Mouse (Mus musculus): ENCODE results near the gene Zdhhc7.

Gene Zdhhc7

DNA sequence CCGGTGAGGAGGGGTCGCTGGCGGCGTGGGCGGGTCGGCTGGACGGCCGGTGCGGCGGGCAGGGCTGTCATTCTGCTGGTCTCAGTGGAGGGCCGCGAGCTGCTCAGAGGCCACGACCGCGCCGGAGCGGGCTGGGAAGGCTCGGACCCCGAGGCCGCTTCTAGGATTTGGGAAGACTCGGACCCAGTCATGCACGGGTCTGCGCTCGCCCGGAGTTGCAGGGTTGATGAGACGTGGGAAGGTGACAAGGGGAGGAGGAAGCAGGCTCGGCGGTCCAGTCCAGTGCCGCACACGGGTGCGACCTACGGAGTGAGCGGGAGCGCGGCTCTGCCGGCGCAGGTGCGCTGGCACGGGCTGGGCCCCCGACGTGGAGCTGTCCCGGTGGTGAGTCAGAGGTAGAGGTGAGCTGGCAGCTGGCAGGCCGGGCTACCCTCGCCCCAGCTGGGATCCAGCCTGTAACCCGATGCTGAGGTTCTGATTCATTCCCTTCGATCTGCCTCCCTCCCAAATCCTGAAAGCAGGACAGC is 13.1 kb upstream of the Zdhhc7 start:
- under 1% methylated on average over 46 of the region's 46 CpGs for WGBS

DNA sequence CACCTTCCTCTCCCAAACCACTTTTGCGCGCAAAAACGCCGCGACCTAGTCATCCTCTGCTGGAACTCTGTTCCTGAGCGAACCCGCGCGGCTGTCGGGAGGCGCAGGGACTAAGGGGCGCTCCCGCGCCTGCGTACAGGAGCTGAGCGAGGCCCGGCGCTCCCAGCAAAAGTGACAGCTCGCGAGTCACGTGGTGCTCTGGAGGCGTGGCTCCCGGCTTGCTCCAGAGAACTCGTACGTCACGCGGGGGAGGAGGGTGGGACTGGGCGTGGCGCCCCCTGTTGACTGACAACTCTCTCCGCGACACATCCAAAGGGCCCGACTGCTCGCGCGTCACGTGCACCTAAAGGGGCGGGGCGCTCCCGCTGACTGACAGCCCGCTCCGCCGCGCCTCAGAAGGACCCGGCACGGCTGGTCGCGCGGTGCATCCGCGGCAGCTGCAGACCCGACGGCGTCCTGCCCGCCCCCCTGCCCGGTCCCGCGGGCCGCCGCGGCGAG is 12.5 kb upstream of the Zdhhc7 start, which contains the start of gene 6430548M08Rik:
TSS of gene 6430548M08Rik (plus strand) at position 395 of the 498 bp plus-strand sequence.
- WGBS = under 1% methylated on average over 61 of the region's 61 CpGs

DNA sequence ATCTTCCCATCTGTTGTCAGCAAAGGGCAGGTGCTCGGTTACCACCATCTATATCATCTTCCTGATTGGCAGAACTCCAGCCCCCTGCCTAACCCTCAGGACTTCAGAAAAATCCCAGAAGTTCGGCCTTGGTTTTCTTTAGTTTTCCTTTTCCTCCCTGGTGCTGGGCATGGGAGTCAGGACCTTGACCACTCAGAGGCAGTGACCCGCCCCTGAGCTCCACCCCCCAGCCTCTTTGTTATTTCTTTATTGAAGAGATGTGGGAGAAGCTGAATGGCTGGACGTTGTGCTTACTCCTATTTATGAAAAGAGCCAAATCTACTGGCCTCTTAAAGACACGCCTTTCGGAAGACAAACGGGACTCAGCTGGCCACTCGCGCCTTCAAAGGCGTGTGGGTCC is 12.0 kb upstream of the Zdhhc7 start:
- WGBS = 5% methylated on average over 10 of the region's 10 CpGs

DNA sequence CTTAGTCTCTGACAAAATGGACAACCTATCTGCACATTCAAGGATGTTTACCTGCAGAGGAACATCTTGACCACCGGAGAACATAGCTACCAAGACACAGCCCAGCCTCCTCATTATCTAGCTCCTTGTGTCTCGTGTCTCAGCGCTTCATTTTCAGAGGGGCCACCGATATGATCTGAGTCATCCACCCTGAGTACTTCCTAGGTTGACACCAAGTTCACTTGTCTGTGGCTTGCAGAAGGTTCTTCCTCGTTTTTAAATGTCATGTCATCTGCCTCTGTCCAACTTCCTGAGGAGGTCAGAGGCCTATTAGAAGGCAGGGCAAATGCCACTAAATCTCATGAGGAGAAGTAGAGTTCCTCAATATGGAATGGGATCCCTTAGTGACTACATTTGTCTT is 11.3 kb upstream of the Zdhhc7 start:
- 84% methylated on average over 5 of the region's 5 CpGs for WGBS

DNA sequence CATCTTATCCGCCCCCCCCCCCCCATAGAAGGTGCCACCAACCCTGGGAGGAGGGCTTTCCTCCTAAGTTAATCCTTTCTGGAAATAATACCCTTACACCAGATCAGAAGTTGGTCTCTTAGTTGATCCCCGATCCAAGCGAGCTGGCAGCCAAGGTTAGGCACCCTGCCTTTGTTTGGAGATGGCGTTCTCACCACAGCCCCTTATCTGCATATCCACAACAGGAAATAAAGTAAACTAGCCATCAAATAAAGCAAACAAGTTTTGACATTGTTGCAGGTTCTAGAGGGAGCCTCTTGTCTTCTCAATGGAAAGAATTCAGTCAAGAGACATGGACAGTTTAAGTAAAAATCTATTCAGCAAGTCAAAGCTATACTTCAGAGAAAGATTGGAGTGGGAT is 10.1 kb upstream of the Zdhhc7 start:
- WGBS = 81% methylated on average over 4 of the region's 4 CpGs

DNA sequence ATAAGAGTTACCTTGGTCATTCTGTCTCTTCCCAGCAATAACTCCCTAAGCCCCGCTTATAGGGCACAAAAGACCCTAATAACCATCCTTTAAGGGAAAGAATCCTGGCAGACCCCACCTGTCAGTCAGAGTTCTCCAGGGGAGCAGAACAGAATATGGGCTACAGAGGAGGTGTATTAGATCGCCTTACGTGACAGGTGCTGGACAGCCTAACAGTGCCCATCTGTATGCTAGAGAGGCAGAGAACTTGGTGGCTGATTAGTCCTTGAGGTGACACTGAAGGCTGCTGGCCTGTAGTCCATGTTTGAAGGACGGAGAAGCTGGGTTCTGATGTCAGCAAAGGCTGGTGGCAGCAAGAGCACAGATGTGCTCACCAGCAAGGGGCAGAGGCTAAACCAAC is 9.7 kb upstream of the Zdhhc7 start:
- WGBS = 92% methylated on average over 4 of the region's 4 CpGs

DNA sequence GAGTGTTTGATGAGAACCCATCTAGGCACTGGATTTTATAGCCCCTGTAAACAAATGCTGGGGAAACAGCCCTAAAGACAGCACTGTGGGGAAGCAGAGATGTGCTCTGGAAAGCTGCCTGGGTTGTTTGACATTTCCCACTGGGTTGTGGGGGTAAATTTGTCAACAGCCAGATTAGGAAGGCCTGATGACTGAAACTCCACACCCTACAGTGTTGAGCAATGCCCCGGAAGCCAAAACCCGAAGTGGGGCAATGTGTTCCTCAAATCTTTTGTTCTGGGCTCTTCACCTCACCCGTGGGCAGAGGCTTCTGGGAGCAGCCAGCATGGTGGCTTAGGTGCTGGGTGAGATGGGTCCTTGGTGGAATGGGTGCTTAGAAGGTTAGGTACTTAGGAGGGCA is 7.9 kb upstream of the Zdhhc7 start:
- 68% methylated on average over 3 of the region's 3 CpGs for WGBS

DNA sequence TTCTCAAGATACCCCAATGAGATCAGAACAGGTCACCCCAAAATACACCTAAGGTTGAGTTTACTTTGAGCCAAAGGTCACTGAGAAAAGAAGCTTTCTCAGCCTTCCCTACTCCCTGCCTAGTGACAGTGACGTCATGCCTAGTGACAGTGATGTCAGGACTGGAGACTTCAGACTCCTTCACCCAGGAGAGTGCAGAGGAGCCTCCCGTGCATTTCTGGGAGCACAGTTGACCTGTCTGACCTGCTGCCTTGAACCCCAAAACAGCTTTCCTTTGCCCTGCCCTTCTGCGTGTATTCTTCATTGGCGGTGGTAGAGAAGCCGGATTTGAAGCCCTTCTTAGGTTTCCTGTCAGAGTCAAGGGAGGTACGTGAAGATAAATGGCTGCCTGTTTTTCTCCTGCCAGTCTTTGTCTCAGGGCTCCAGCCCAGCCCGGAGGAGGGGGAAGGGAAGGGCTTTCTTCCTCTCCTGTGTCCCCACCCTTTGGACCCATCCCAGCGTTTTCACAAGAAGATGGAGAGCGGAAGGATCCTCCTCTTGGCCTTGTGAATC is 3.5 kb upstream of the Zdhhc7 start:
- 70% methylated on average over 9 of the region's 9 CpGs for WGBS

DNA sequence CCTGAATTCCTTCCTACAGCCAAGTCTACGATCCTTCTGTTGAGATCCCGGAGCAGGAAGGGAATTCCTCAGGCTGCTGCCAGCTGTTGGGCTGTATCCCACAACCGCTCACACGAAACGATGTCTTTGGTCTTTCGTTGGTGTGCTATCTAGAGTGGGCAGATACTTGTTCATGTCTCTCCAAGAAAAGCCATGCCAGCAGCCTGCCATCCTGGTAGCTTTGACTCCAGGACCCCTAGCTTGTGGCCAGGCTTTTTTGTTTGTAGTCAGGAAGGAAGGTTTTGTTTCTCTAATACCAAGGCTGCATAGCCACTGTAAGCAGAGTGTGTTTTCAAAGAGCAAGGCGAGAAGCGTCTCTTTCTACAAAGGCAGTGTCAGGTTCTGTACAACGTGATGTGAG is 2.6 kb upstream of the Zdhhc7 start:
- WGBS = 64% methylated on average over 9 of the region's 9 CpGs

DNA sequence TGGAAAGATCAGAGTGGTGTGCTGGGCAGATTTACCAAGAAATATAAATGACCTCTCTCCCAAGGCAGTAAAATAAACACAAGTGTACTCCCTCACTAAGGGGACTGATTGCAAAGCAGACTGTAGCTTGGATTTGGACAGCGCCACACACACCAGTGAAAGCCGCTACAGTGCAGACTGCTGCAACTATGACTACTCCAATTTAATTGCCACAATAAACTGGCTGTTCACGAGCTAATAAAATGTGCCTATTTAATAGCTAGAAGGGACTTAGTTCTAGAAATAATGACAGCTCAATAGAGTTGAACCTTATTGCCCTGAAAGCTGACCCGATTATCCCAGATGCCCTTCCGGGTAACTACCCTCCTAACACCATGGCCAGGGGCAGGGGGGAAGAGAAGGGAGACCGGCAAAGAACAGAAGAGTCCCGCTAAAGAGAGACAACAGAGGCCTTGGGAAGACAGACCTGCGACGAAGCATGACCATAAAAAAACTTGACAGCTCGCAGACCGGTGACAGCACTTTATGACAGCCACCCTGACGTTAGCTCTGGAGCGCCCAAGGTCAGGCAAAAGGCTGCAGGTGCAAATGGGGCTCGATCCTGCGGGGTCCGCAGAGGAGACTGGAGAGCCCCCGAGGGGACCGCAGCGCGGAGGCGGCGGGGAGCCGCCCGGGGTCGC is 754 bp downstream of the Zdhhc7 start:
- WGBS = 3% methylated on average over 14 of the region's 25 CpGs

DNA sequence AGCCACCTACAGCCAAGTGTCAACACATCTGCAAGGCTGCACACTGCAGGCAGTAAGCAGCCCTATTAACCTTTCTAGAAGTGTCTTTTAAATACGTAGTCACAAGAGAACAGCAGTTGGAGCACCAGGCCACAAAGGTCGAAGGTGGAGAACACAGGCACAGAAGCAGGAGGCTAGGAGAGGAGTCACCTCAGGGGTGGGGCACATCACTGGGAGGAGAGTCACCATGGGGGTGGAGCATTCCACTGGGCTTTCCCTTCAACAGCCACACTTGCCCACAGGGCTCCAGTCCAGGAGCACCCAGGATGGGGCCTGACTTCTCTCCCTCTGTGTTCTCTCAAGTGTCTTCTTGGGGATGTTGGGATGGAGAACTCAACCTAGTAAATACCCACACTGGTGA is 4.8 kb downstream of the Zdhhc7 start:
- 77% methylated on average over 2 of the region's 2 CpGs for WGBS

DNA sequence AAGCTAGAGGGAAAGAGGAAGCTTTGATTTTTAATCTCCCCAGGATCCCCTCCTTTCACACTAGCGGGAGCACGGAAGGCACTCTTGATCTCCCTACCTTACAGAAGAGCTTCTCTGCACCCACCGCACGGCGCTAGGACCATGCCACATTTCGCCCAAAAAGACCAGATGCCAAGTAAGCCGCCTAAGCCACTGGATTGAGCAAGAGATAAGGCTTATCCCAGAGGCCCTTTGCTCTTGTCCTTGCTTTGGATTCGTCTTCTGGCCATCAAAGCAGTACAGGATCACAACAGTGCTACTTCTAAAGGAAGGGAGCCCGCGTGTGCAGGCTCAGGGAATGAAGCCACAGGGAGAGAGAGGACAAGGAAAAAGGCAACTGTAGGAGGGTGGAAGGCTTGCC is 6.5 kb downstream of the Zdhhc7 start:
- 73% methylated on average over 10 of the region's 10 CpGs for WGBS

DNA sequence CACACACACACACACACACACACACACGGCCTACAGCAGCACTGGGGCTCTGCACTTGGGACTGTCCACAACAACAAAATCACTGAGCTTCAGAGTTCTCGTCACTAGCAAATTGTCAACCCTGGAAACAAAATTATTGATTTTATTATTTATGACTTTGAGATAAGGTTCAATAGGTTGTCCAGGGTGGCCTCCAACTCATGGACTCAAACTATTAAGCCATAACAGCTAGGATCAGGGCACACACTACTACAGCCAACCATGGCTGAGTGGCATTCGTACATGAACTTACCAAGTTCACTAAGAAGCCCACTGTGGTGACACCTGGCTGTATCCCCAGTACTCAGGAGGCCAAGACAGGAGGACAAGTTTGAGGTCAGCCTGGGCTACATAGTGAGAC is 8.2 kb downstream of the Zdhhc7 start:
- 98% methylated on average over 3 of the region's 3 CpGs for WGBS

DNA sequence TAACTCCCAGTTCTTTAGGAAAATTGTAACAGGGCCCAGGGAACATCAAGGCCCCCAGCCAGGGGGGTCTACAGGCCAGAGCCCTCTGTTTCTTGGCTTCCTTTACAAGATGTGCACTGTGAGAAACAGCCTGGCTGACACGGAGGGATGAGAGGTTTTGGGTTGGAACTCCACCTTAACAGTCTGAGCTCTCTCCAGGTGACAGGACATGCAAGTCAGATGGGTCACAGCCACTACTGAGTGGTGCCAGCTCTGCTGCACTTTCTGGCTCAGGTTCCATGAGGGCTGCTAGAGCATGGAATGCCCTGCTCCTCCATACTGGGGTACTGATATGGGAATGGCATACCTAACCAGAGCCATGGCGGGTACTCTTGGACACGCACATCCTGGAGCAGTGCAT is 10.2 kb downstream of the Zdhhc7 start:
- WGBS = 95% methylated on average over 3 of the region's 3 CpGs

DNA sequence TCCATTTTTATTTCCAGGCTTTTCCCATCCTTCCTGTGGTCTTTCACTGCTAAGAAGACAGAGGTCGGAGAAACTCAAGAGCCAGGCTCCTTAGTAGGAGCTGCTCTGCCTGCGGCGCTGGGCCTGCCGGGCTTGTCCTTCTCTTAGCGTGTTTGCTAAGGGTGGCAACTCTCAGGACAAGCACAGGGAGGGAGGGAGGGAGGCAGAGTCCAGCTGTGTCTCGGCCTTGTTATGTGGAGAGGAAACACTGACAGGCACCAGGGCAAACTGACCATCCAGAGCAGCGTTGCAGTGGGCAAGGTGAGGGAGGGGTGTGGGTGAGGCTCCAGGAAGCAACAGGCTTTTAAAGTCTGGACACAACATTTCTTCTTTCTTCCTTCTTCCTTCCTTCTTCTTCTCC is 11.8 kb downstream of the Zdhhc7 start:
- WGBS = 80% methylated on average over 7 of the region's 7 CpGs

DNA sequence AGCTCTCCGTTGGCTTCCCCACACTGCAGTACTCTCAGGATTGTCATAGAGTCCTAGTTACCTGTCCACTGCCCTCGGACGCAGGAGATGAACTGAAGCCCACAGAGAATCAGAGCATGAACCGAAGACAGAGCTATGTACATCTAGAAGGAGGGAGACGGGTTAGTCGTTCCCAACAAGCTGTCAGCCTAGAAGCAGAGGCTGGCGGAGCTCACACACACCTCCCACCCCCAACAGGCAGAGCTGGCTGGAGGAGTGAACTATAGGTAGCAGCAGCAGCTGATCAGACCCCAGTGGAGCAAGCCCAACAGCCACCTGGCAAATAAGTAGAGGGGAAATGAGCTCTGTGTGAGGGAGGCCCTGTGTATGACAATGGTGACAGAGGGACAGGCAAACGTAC is 16.5 kb downstream of the Zdhhc7 start:
- 63% methylated on average over 8 of the region's 8 CpGs for WGBS

DNA sequence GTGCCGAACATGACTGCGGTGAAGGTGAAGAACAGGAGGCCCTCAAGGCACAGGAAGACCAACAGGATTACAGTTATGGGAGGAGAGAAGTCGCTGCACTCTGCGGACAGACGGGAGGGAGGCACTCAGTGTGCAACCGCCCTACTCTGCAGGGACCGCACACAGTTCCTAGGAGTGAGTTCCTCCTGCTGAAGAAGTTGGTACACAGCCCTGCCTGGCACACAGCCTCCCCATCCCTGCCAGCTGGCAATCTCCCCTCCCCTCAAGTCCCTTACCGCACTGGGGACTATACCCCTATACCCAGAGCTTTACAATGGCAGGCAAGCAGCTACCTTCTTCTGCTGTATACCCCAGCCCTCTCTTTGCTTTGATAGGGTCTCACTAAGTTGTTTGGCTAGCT is 18.0 kb downstream of the Zdhhc7 start:
- 63% methylated on average over 8 of the region's 8 CpGs for WGBS

DNA sequence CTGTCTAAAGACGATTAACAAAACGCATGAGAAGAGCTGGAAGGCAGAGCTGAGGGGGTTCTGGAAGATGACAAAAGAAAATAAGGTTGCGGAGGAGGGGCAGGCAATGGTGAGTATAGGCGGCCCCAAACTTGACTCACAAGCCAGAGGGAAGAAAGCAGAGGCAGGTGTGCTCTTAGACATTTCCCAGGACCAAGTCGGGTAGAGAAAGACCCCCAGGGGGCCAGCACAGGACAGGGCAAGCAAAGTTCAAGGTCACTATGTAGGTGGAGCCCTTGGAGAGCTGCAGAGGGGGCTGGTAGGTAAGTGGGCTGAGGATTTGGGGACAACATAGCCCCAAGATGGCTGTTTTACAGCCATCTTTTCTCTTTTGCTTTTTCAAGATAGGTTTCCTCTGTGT is 21.9 kb downstream of the Zdhhc7 start:
- WGBS = 64% methylated on average over 5 of the region's 5 CpGs

DNA sequence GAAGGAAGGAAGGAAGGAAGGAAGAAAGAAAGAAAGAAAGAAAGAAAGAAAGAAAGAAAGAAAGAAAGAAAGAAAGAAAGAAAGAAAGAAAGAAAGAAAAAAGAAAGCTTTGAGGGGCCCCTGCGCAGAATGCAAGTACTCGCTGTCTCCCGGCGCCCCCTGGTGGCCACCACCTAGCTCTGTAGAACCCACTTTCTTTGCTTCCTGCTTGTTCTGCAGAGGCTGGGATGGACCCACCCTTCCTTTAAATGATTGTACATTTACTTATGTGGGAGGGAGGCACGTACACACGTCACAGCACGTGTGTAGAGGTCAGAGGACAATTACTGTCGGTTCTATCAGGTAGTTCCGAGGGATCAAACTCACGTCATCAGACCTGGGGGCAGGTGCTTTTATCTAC is 23.2 kb downstream of the Zdhhc7 start:
- 13% methylated on average over 10 of the region's 10 CpGs for WGBS

DNA sequence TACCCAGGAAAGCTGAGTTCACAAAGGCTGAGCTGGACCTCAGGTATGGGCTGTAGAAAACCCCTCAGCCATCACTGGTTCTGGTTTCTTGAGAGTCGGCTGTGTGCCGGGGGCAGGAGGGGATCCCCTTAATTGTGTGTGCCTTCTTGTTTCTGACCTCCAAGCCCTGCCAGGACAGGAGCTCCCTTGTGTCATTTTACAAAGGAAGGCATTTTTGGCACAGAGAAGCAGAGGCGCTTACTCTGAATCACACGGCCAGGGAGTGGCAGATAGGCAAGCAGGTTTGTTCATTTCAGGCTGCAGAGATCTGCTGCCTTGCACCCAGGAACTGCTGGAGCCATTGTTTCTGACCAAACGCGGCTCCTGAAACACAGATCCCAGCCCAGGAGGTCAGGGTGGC is 25.9 kb downstream of the Zdhhc7 start:
- 62% methylated on average over 6 of the region's 6 CpGs for WGBS

DNA sequence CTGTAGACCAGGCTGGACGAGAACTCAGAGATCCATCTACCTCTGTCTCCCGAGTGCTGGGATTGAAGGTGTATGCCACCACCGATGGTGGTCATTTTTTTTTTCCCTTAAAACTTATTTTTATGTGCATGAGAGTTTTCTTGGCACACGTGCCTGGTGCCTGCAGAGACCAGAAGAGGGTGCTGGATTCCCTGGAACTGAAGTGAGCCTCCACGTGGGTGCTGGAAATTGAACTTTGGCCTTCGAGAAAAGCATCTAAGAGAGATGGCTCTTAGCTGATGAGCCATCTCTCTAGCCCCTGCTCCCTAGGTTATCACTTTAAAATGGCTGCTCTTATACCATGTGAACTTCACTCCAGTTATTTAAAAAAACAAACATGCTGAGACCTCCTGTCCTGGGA is 26.8 kb downstream of the Zdhhc7 start:
- WGBS = 74% methylated on average over 6 of the region's 6 CpGs

DNA sequence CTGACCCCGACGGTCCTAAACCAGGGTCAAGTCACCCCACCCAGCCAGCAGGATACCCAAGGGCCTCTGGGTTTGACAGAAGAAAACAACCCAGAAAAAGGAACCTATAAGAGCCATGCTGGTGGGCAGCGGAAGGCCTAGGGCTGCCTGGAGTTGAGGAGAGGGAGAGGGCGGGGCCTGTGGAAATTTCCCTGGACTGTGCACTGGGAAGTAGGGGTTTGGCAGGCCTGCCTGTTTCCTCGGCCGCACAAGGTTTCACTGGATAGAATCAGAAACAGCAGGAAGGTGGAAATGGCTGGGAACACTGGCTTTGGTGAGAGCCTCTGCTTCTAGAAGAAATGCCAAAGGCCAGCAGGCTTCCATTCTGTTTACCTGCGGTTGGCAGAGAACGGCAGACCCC is 28.5 kb downstream of the Zdhhc7 start:
- WGBS = 90% methylated on average over 8 of the region's 8 CpGs

DNA sequence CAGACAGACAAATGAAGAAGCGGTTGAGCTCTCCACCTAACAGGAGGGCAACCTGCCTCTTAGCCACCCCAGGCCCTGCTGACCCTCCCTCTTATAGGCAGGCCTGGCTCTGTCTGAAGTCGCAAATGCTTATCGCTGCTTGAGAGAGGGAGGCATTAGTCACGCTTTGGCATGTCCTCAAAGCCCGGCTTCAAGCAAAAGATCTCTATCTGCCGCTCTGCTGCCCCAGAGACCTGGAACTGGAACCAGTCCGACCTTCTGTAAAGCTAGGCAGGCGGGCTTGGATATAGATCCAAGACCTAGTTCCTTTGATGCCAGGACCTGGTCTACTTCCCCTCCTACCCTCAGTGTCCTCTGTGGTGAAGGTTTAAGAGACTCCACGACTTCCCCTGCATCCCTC is 29.0 kb downstream of the Zdhhc7 start:
- WGBS = 80% methylated on average over 9 of the region's 9 CpGs

DNA sequence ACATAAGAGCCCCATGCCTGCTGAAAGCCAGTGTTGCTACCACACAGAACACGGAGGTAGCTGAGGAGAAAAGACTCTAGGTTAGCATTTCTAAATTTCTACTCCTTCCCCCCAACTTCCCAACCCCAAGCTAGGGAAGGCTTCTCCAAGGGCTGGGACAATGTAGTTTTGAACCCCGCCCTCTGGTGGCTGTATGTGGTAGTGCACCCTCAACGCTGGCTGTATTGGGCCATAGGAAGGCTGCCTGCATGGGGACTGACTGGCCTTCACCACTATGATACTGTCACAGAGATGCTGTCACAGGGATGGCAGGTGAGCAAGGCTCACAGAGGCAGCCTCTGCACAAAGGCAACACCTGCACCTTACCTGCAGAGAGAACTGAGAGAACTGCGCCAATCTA is 29.6 kb downstream of the Zdhhc7 start:
- WGBS = 27% methylated on average over 4 of the region's 4 CpGs
